Mouse (Mus musculus) stomach, postnatal 0 days (tissue): ENCODE measurements around the gene Aqp9.

Experiments used
- CTCF ChIP-seq: IDR thresholded peaks from 2 replicates; pipeline ENCODE4 v1.5.1; 2016; ENCODE audit warnings: antibody characterized with exemption, low read depth, mild to moderate bottlenecking, moderate library complexity
- EP300 ChIP-seq: optimal IDR thresholded peaks from 2 replicates; pipeline ENCODE3; 2016; ENCODE audit warnings: antibody characterized with exemption

DNA sequence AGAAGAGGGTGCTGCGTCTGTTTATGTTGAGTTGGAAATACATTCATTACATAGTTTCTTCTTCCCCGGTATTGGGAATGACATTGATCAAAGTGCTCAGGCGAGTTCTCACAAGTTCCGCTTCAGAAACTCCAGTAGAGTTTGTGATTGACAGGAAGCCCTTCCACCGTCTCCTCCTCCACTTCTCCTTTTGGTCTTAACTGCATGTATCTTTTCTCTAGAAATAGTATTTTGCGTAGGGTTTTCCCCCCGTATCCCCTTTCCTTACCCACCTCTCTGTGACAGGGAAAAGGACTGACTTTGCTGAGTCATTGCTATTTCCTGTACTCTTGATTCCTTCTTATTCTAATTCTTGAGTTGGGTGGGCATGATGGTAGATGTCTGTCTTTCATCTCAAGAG is 18.9 kb upstream of the Aqp9 start:
- TF ChIP-seq CTCF (no peak), EP300 (no peak)
